Mouse (Mus musculus) neural tube, embryonic 15.5 days (tissue): ENCODE measurements around the gene Dpy30. TPM values are rescaled to one million over a fixed set of nuclear protein-coding genes. Genes with fewer than 3 reads are reported as not detected.

ENCODE experiments used
- ATAC-seq: fragments of 200-750 bp; cut with Nextera tagmentation; 2 replicates; pipeline ENCODE4 v1.8.0; 2017; ENCODE audit warnings: mild to moderate bottlenecking, moderate TSS enrichment, moderate library complexity; ENCODE audit not compliant: low FRiP score
- H3K27ac ChIP-seq: fragments of 300-500 bp; sonication (generic); replicated peaks from 2 replicates; pipeline ENCODE4 v1.5.1; 2015; ENCODE audit warnings: mild to moderate bottlenecking, inconsistent platforms
- H3K27me3 ChIP-seq: fragments of 300-500 bp; sonication (generic); replicated peaks from 2 replicates; pipeline ENCODE4 v1.6.1; 2015; ENCODE audit warnings: inconsistent platforms
- H3K36me3 ChIP-seq: fragments of 300-500 bp; sonication (generic); 2 replicates; pipeline ENCODE4 v1.6.1; 2015; ENCODE audit warnings: inconsistent platforms
- H3K4me1 ChIP-seq: fragments of 300-500 bp; sonication (generic); 2 replicates; pipeline ENCODE4 v1.6.1; 2015; ENCODE audit warnings: inconsistent platforms
- H3K4me2 ChIP-seq: fragments of 300-500 bp; sonication (generic); 2 replicates; pipeline ENCODE4 v1.6.1; 2015; ENCODE audit warnings: inconsistent platforms, mild to moderate bottlenecking, moderate library complexity
- H3K4me3 ChIP-seq: fragments of 300-500 bp; sonication (generic); replicated peaks from 2 replicates; pipeline ENCODE4 v1.5.1; 2015; ENCODE audit warnings: mild to moderate bottlenecking, inconsistent platforms
- H3K9ac ChIP-seq: fragments of 300-500 bp; sonication (generic); replicated peaks from 2 replicates; pipeline ENCODE4 v1.6.1; 2015; ENCODE audit warnings: mild to moderate bottlenecking, inconsistent platforms
- H3K9me3 ChIP-seq: fragments of 300-500 bp; sonication (generic); replicated peaks from 2 replicates; pipeline ENCODE4 v1.6.1; 2016; ENCODE audit warnings: inconsistent platforms
- WGBS: fragments of 180-500 bp; shearing (Covaris S2); methylation state at CpG from one replicate; pipeline ENCODE4 v1.1.7; 2015; ENCODE audit warnings: mixed read lengths; 5-methylcytosine and 5-hydroxymethylcytosine counted together
- polyA plus RNA-seq: library from polyadenylated mRNA; unstranded; fragments of >200 nt; fragmentation: Nextera tagmentation; extraction: Ambion mirVana; gene quantifications from 2 replicates; pipeline ENCODE4 v1.2.1, GENCODE M21; 2015

Gene Dpy30
- polyA plus RNA-seq, 1 experiment from 2014 or later, result 249 TPM

DNA sequence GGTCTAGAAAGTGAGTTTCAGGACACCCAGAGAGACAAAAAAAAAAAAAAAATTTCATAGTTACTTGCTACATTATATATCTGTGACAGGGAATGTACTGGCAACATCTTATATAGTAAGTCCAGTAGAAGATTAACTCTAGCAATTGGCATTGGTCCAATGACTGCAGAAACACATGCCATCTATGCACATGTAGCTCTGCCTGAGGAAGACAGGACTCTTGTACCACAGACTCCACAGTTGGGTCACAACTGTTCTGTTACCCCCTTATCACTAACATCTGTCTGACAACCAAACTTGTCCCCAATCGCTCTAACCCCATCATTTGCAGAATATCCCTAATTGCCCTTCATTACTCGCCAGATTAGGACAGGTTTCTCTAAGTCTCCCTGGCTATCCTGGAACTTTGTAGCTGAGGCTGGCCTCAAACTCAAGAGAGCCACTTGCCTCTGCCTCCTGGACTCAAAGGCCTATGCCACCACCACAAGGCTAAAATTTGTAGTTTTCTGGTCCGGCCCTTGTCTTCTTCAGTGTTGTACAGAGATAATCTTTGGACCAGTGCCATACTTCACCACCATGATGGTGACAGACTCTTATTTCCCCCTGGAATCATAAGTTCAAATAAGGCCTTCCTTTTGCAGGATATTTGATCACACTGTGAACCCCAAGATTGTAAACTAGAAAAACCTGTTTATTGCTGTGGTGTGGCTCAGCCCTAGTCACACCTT is 52.0 kb downstream of the Dpy30 start:
- Histone ChIP-seq H3K4me2 (no peak overlapping the region), H3K27ac (no peak overlapping the region), H3K27me3 (no peaks in the 10 kb centered on the region), H3K9me3 (no peaks in the 10 kb centered on the region), H3K4me3 (no peak overlapping the region), H3K4me1 (peaks cover 5% of the 10 kb centered on the region; the same call in 1 of the 2 replicates), H3K9ac (no peak overlapping the region), H3K36me3 (no peaks in the 10 kb centered on the region)
- WGBS, result 92% methylated on average over 3 of the region's 3 CpGs
- ATAC-seq, result no peak

DNA sequence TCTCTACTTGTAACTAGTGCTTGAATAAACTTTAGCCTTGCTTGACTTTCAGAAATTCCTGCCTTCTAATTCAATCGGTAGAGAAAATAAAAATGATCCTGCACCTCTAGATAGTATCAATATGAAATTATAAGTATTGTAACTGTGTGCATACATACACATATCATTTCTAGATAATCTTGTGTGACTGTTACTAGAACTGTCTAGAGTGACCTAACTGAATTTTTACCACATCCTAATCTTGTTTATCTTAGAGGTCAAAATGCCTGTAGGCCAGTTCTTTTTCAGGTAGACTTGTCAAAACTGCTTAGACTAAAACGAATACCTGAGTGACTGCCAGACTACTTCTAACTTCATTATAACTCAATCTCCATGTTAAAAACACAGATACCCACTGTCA is 53.5 kb downstream of the Dpy30 start:
- Histone ChIP-seq H3K4me3 (no peak overlapping the region), H3K36me3 (no peaks in the 10 kb centered on the region), H3K4me1 (peaks cover 13% of the 10 kb centered on the region), H3K27ac (no peak overlapping the region), H3K4me2 (no peak overlapping the region), H3K9ac (no peak overlapping the region), H3K9me3 (no peaks in the 10 kb centered on the region), H3K27me3 (no peaks in the 10 kb centered on the region)
- 87% methylated on average over 2 of the region's 2 CpGs for WGBS
- ATAC-seq, result no peak

DNA sequence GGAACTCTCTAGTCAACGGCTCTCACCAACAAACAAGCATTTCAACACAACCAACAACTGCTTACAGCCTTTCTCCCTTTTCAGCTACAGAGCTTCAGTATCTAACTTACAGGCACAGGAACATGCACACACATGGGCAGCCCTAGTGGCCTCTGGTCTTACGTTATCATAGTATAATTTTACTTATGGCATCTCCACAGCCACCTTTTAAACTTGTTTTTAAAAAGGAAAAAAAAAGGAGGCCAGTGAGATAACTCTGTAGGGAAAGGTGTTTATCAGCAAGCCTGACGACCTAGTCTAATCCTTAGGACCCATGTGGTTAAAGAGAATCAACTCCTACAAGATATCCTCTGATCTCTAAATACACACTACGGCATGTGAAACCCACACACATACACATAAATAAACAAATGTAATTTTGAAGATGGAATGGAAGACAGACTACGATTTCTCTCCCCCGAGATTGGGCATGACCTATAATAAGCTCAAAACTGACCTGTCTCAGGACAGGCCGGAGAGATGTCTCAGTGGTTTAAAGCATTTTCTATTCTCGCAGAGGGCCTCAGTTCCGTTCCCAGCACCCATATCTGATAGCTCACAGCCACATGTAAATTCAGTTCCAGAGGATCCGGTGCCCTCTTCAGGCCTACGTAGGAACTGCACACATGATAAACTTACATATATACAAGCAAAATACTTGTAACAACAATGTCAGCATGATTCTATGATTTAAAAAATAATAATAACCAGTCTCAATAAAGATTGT is 56.1 kb downstream of the Dpy30 start:
- Histone ChIP-seq H3K4me1 (peaks cover 31% of the 10 kb centered on the region), H3K27me3 (no peaks in the 10 kb centered on the region), H3K9ac (no peak overlapping the region), H3K4me3 (no peak overlapping the region), H3K4me2 (no peak overlapping the region), H3K27ac (no peak overlapping the region), H3K36me3 (no peaks in the 10 kb centered on the region), H3K9me3 (no peaks in the 10 kb centered on the region)
- no peak for ATAC-seq
- WGBS, result 91% methylated on average over 11 of the region's 11 CpGs

DNA sequence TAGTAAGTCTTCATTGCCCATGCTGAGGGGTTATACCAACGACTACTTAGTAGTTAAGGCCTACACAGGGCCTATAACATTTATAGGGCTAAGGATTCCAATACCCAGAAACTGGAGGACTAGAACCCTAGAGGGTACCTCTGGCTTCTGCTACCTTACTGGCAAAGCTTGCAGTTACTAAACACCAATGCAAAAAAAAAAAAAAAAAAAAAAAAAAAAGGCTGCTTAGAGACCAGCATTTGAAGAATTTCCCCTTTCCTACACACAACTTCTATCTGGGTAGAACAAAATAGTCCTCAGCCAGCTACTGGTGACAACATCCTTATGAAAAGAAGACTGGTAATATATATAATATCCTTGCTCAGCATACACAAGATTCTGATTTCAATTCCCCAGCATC is 58.1 kb downstream of the Dpy30 start:
- Histone ChIP-seq H3K9me3 (no peaks in the 10 kb centered on the region), H3K4me3 (no peak overlapping the region), H3K27me3 (no peaks in the 10 kb centered on the region), H3K9ac (no peak overlapping the region), H3K4me1 (peaks cover 30% of the 10 kb centered on the region), H3K36me3 (no peaks in the 10 kb centered on the region), H3K4me2 (no peak overlapping the region), H3K27ac (peak overlapping the region; percentile 74)
- 26% methylated on average over 1 of the region's 1 CpGs for WGBS
- no peak for ATAC-seq

DNA sequence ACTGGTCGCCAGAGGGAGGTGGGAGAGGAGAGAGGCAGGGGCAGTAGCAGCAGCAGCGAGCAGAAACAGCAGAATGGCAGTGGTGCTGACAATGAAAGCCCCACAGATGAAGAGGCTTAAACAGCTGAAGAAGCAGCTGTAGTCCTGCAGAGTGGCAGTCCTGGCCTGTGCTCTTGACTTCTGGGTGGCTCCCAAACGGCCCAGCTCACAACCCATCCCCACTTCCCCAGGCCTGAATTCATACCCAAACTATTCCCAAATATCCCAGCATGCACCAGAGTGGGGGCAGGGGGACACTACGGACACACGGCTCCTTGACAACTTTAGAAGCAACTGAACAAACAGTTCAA is 58.6 kb downstream of the Dpy30 start:
- Histone ChIP-seq H3K9me3 (no peaks in the 10 kb centered on the region), H3K27ac (peak overlapping the region; percentile 74), H3K4me2 (peak overlapping the region; percentile 15), H3K27me3 (no peaks in the 10 kb centered on the region), H3K4me3 (no peak overlapping the region), H3K9ac (no peak overlapping the region), H3K36me3 (no peaks in the 10 kb centered on the region), H3K4me1 (peaks cover 30% of the 10 kb centered on the region)
- WGBS, result 4% methylated on average over 5 of the region's 5 CpGs
- ATAC-seq, result no peak

DNA sequence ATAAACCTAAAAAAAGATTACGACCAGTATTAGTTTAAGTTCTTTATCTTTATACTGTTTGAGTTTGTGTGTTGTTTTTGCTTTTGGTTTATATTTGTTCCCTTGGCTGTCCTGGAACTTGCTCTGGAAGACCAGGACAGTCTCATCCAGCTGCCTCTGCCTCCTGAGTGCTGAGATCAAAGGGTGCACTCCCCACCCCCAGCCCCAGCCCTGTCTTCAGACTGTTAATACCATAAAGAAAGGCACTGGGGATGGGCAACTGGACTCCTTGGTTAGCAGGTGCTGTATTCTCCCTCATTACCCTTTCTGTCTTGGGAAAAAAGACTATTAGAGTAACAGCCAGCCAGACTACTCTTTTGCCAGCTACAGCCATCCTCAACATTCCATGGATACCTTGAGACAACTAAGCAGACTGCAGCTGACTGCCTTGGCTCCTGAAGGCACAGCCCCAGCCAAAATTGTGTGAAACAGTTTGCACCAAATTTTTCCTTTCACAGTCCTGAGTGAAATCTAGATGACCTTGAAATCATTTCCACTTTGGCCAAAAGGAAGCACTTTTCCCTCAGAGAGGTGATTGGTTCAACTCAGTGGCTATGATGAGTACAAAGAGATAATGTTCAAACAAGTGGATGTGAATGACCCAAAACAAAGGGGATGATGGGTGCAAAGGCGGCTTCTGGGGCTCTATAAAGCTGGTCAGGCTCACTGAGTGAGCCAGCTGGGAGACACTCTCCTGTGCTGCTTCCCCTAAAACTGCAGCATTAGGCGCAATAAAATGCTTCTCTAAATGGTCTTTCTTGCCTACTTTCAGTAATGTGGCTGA is 59.2 kb downstream of the Dpy30 start:
- Histone ChIP-seq H3K9ac (no peak overlapping the region), H3K4me2 (peak overlapping the region; percentile 15), H3K4me1 (peaks cover 30% of the 10 kb centered on the region), H3K27me3 (no peaks in the 10 kb centered on the region), H3K27ac (peak overlapping the region; percentile 74), H3K9me3 (no peaks in the 10 kb centered on the region), H3K36me3 (no peaks in the 10 kb centered on the region), H3K4me3 (no peak overlapping the region)
- peak; percentile 48; the same call in 1 of the 2 replicates for ATAC-seq
- 26% methylated on average over 3 of the region's 3 CpGs for WGBS

DNA sequence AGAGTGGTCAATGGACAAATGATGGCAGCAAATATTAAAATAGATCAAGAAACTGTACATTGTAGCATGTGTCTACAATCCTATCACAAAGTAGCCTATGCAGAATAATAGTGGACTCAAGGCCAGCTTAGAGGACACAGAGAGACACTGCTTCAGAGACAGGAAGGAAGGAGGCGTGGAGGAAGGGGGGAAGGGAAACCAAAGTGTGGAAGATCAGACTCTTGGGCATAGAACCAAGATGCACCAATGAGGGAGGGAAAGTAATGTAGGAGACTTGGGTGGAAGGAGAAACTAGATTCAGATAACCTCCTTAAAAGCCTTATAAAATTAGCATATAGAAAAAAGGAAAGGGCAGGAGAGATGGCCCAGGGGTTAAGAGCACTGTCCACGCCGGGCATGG is 61.3 kb downstream of the Dpy30 start:
- no peak for ATAC-seq
- H3K9ac ChIP-seq, result no peak overlapping the region
- no peak overlapping the region for H3K4me2 ChIP-seq
- no peaks in the 10 kb centered on the region for H3K27me3 ChIP-seq
- no peaks in the 10 kb centered on the region for H3K36me3 ChIP-seq
- H3K27ac ChIP-seq, result no peak overlapping the region
- 97% methylated on average over 3 of the region's 3 CpGs for WGBS
- H3K9me3 ChIP-seq, result no peaks in the 10 kb centered on the region
- H3K4me3 ChIP-seq, result no peak overlapping the region
- peaks cover 30% of the 10 kb centered on the region for H3K4me1 ChIP-seq

Other genes starting within 250 kb of the Dpy30 start
- 56.6 and 63.5 TPM in 2 replicates for gene Memo1, start 28.4 kb downstream of the Dpy30 start, polyA plus RNA-seq
- gene Spast, start 15.0 kb upstream of the Dpy30 start, polyA plus RNA-seq, result 24.1 and 31.5 TPM in 2 replicates
- 31.4 and 32.6 TPM in 2 replicates for gene Slc30a6, start 71.7 kb upstream of the Dpy30 start, polyA plus RNA-seq
- 0.37 and 0.78 TPM in 2 replicates for gene Nlrc4, start 135.2 kb upstream of the Dpy30 start, polyA plus RNA-seq
- gene Yipf4, start 165.5 kb upstream of the Dpy30 start, polyA plus RNA-seq, result 56.1 and 56.2 TPM in 2 replicates
- 80.0 and 81.9 TPM in 2 replicates for gene Birc6, start 204.4 kb upstream of the Dpy30 start, polyA plus RNA-seq